Mouse (Mus musculus): ENCODE measurements around the gene Hspg2.

The Hspg2 gene

GRCm38 (mm10) chr4:137480191-137480992, 11.8 kb downstream of the Hspg2 start:
- DNase-seq (ENCODE audit: low read depth, low spot score), result no peak

GRCm38 (mm10) chr4:137480993-137481340, 12.4 kb downstream of the Hspg2 start:
- DNase-seq (ENCODE audit: low read depth, low spot score), result no peak

GRCm38 (mm10) chr4:137481381-137482030, 12.9 kb downstream of the Hspg2 start:
- no peak for DNase-seq (ENCODE audit: low read depth, low spot score)

GRCm38 (mm10) chr4:137483871-137484270, 15.3 kb downstream of the Hspg2 start:
- DNase-seq (ENCODE audit: low read depth, low spot score), result no peak

- DNase-seq (ENCODE audit: low read depth, low spot score), result no peak
These were observed 16.0 kb downstream of the Hspg2 start for GRCm38 (mm10) chr4:137484586-137484985.

- no peak for DNase-seq (ENCODE audit: low read depth, low spot score)
These were observed 16.8 kb downstream of the Hspg2 start for GRCm38 (mm10) chr4:137485258-137485960.

GRCm38 (mm10) chr4:137486081-137487014, 17.8 kb downstream of the Hspg2 start:
- no peak for DNase-seq (ENCODE audit: low read depth, low spot score)

GRCm38 (mm10) chr4:137487286-137488000, 18.9 kb downstream of the Hspg2 start:
- DNase-seq (ENCODE audit: low read depth, low spot score), result no peak

GRCm38 (mm10) chr4:137488038-137488437, 19.5 kb downstream of the Hspg2 start:
- DNase-seq (ENCODE audit: low read depth, low spot score), result no peak

- DNase-seq (ENCODE audit: low read depth, low spot score), result no peak
These were observed 20.2 kb downstream of the Hspg2 start for GRCm38 (mm10) chr4:137488571-137489303.

- no peak for DNase-seq (ENCODE audit: low read depth, low spot score)
These were observed 21.4 kb downstream of the Hspg2 start for GRCm38 (mm10) chr4:137489996-137490395.

GRCm38 (mm10) chr4:137492563-137492962, 24.0 kb downstream of the Hspg2 start:
- DNase-seq (ENCODE audit: low read depth, low spot score), result no peak

GRCm38 (mm10) chr4:137493187-137493586, 24.6 kb downstream of the Hspg2 start:
- no peak for DNase-seq (ENCODE audit: low read depth, low spot score)

- peak; percentile 18 for DNase-seq (ENCODE audit: low read depth, low spot score)
These were observed 26.4 kb downstream of the Hspg2 start for GRCm38 (mm10) chr4:137494751-137495500.

GRCm38 (mm10) chr4:137495501-137496100, 27.0 kb downstream of the Hspg2 start:
- DNase-seq (ENCODE audit: low read depth, low spot score), result no peak

GRCm38 (mm10) chr4:137497367-137497766, 28.8 kb downstream of the Hspg2 start:
- DNase-seq (ENCODE audit: low read depth, low spot score), result no peak

GRCm38 (mm10) chr4:137497892-137498722, 29.5 kb downstream of the Hspg2 start:
- DNase-seq (ENCODE audit: low read depth, low spot score), result no peak

Measured in brain, embryonic 18.5 days (tissue).